Comparison of ENCODE assay signal across 25 mouse cellular contexts in genomic region chr13:30031684-30032335, GRCm38 (mm10). TPM values are rescaled to one million over a fixed set of nuclear protein-coding genes. Genes with fewer than 3 reads are reported as not detected.
DNase-seq lines count a peak whose midpoint lies in the region; ATAC-seq and TF ChIP-seq lines count a peak whose summit lies in the region.
"Had no signal": no experiment of that assay in that cellular context is flagged by ENCODE, and none has a peak within 500 bp of the region (broad histone marks: within the 10 kb centered on the region; RNA-seq: fewer than 3 reads in every experiment).

No protein-coding gene starts in this region.

- no peak for TF ChIP-seq POLR2A in thymus, adult 2 months (IDR thresholded peaks at IDR 0.05; ENCODE audit: control insufficient read depth, extremely low read depth, insufficient read depth, low read length, poor library complexity)

- H3K4me2 ChIP-seq in intestine, embryonic 15.5 days (replicated peaks) = no peak overlapping the region
- H3K4me2 ChIP-seq: embryonic facial prominence, embryonic 15.5 days; forebrain, embryonic 15.5 days; heart, embryonic 15.5 days; liver, embryonic 11.5 days; midbrain, embryonic 11.5 days had no signal

- H3K27ac ChIP-seq in intestine, embryonic 15.5 days = no peak overlapping the region
- H3K27ac ChIP-seq in thymus, adult 2 months (ENCODE audit: control insufficient read depth, insufficient read depth, low read length) = no peak overlapping the region
- H3K27ac ChIP-seq: embryonic facial prominence, embryonic 15.5 days; forebrain, embryonic 15.5 days; heart, adult 2 months; heart, embryonic 15.5 days; hindbrain, embryonic 10.5 days; hindbrain, postnatal 0 days; kidney, postnatal 0 days had no signal

- no peak overlapping the region for H3K4me3 ChIP-seq in intestine, embryonic 15.5 days (replicated peaks)
- H3K4me3 ChIP-seq in thymus, adult 2 months (ENCODE audit: control insufficient read depth, insufficient read depth, low read length) = no peak overlapping the region
- H3K4me3 ChIP-seq: embryonic facial prominence, embryonic 15.5 days; forebrain, embryonic 15.5 days; heart, adult 2 months; heart, embryonic 15.5 days; hindbrain, embryonic 10.5 days had no signal

- 62% methylated on average over 13 of the region's 13 CpGs for WGBS in intestine, embryonic 15.5 days
- 94% methylated on average over 13 of the region's 13 CpGs for WGBS in thymus, adult 2 months

- intact Hi-C loops in heart, postnatal 10 days (cut with DNase I) = no loop called here
- intact Hi-C loops in heart, postnatal 25 days (cut with DNase I) = no loop called here

- ATAC-seq in intestine, embryonic 15.5 days = peak; percentile 74
- ATAC-seq: forebrain, embryonic 15.5 days; hindbrain, postnatal 0 days had no signal

- no peaks in the 10 kb centered on the region for H3K36me3 ChIP-seq in intestine, embryonic 15.5 days
- H3K36me3 ChIP-seq in thymus, adult 2 months (ENCODE audit: control insufficient read depth, insufficient read depth, low read length) = no peaks in the 10 kb centered on the region
- H3K36me3 ChIP-seq: embryonic facial prominence, embryonic 15.5 days; forebrain, embryonic 15.5 days; heart, embryonic 15.5 days; hindbrain, embryonic 10.5 days had no signal

- DNase-seq in adrenal gland, adult (ENCODE audit: inconsistent age in 2 of 2, low spot score in 1 of 2) = peak; percentile 16 to 58
- DNase-seq in adrenal gland, postnatal 4 days (ENCODE audit: low spot score in 2 of 2) = no peak
- peak; percentile 12 to 18 for DNase-seq in heart, postnatal 10 days
- DNase-seq in heart, postnatal 25 days (ENCODE audit: low spot score) = no peak
- peak; percentile 33 for DNase-seq in adrenal gland, postnatal 10 days
- DNase-seq in gastrocnemius, adult 8-10 months (ENCODE audit: low spot score in 2 of 2) = no peak
- no peak for DNase-seq in thymus, adult 2 months
- DNase-seq: cerebellum, adult 11 months; embryo, embryonic 11 days; gastrocnemius, postnatal 10 days; heart, adult 2 months; kidney, adult 18-20 months; lung, adult 2 months; lung, postnatal 14 days; spleen, adult 18-20 months; thymus, postnatal 14 days had no signal

- H3K4me1 ChIP-seq in intestine, embryonic 15.5 days (replicated peaks) = 0 out of 2 replicates have a peak, but pooled peaks cover 4% of the 10 kb centered on the region
- H3K4me1 ChIP-seq in thymus, adult 2 months (replicated peaks; ENCODE audit: control insufficient read depth, insufficient read depth, low read length) = peaks cover 3% of the 10 kb centered on the region
- H3K4me1 ChIP-seq: embryonic facial prominence, embryonic 15.5 days; forebrain, embryonic 15.5 days; heart, embryonic 15.5 days; hindbrain, embryonic 10.5 days had no signal

- no peaks in the 10 kb centered on the region for H3K27me3 ChIP-seq in intestine, embryonic 15.5 days (replicated peaks)
- H3K27me3 ChIP-seq in thymus, adult 2 months (ENCODE audit: control insufficient read depth, insufficient read depth, low read length) = no peaks in the 10 kb centered on the region
- H3K27me3 ChIP-seq: embryonic facial prominence, embryonic 15.5 days; forebrain, embryonic 15.5 days; heart, embryonic 15.5 days had no signal

- no peaks in the 10 kb centered on the region for H3K9me3 ChIP-seq in intestine, embryonic 15.5 days
- H3K9me3 ChIP-seq: embryonic facial prominence, embryonic 15.5 days; forebrain, embryonic 15.5 days; heart, embryonic 15.5 days; hindbrain, embryonic 10.5 days had no signal

- no peak for TF ChIP-seq CTCF in thymus, adult 2 months (IDR thresholded peaks at IDR 0.05; ENCODE audit: borderline replicate concordance, control insufficient read depth, extremely low read depth, insufficient read depth, low read length, poor library complexity)

- no peak overlapping the region for H3K9ac ChIP-seq in intestine, embryonic 15.5 days
- H3K9ac ChIP-seq: embryonic facial prominence, embryonic 15.5 days; forebrain, embryonic 15.5 days; heart, embryonic 15.5 days had no signal

RNA-seq across cellular contexts. Expression of gene E2f3, which starts 45.9 kb away (rescaled TPM):
- total RNA-seq in adrenal gland, postnatal 4 days (2021) = 10 to 100 TPM; 17.2 to 20.3 TPM
- total RNA-seq in heart, postnatal 10 days (2021) = 10 to 100 TPM; 12.0 to 13.4 TPM
- total RNA-seq in heart, postnatal 25 days (2021) = 1 to 10 TPM; 5.3 to 5.6 TPM
- total RNA-seq in adrenal gland, postnatal 10 days (2021) = 10 to 100 TPM; 12.4 to 14.4 TPM
- polyA plus RNA-seq in intestine, embryonic 15.5 days (2015; fragmentation: Nextera tagmentation; extraction: Ambion mirVana) = 9.7 and 10.6 TPM in 2 replicates
- 10 to 100 TPM; 11.1 to 16.3 (median 12.9) TPM for total RNA-seq in gastrocnemius, adult 8-10 months (2022)
- 7.1 and 8.4 TPM in 2 replicates for polyA plus RNA-seq in thymus, adult 2 months (2012; rRNA removed)

Comparison
In these comparisons a context has a peak if more than half of its experiments do, and no peak if none do; other contexts are left out.
1. DNase-seq: peak in adrenal gland, adult (2 of 2), heart, postnatal 10 days (2 of 2) and adrenal gland, postnatal 10 days (single experiment); none in adrenal gland, postnatal 4 days (0 of 2), heart, postnatal 25 days (single experiment), gastrocnemius, adult 8-10 months (0 of 2) and thymus, adult 2 months (single experiment).